Mouse (Mus musculus) megakaryocyte, embryonic 14.5 days (primary cell): ENCODE data around the gene Cpe.

Source experiments
- FLI1 ChIP-seq: IDR thresholded peaks from 2 replicates; pipeline ENCODE4 v1.6.1; 2012; ENCODE audit warnings: low read length, inconsistent platforms, mixed read lengths
- GATA1 ChIP-seq: IDR thresholded peaks from 3 replicates; pipeline ENCODE4 v1.6.1; 2012; ENCODE audit warnings: mixed read lengths, low read length, inconsistent platforms, borderline replicate concordance

DNA sequence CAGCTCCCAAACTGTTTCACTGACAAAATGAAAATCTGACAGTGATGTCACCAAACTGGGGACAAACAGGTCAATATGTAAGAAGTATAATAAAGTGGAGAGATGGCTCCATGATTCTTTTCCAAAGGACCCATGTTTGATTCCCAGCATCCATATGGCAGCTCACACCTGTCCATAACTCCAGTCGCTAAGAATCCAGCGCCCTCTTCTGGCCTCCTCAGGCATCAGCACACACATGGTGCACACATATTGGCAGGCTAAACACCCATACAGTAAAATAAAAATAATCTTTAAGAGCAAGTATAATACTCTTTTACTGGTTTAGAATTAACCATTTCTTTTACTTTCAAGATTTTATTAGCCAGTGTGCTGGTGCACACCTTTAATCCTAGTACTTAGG, 16.5 kb downstream of the Cpe start:
- TF ChIP-seq GATA1: no peak
- TF ChIP-seq FLI1: no peak
